Mouse (Mus musculus) midbrain, postnatal 0 days (tissue): ENCODE data around the gene 2810021J22Rik. TPM values are rescaled to one million over a fixed set of nuclear protein-coding genes. Genes with fewer than 3 reads are reported as not detected.

Experiments used
- ATAC-seq: fragments of 200-750 bp; cut with Nextera tagmentation; 2 replicates; pipeline ENCODE4 v1.8.0; 2017; ENCODE audit warnings: moderate number of reproducible peaks, mild to moderate bottlenecking, moderate TSS enrichment, moderate library complexity; ENCODE audit not compliant: low FRiP score
- DNase-seq: peaks from one replicate; pipeline ENCODE4 v3.0.0-alpha.2; 2015; ENCODE audit warnings: low spot score
- H3K27ac ChIP-seq: fragments of 300-500 bp; sonication (generic); 2 replicates; pipeline ENCODE4 v1.5.1; 2014; ENCODE audit warnings: low read depth, mild to moderate bottlenecking, low read length, mixed read lengths
- H3K27me3 ChIP-seq: fragments of 300-500 bp; sonication (generic); 2 replicates; pipeline ENCODE4 v1.6.1; 2014; ENCODE audit warnings: low read length, control low read depth, mixed read lengths; ENCODE audit not compliant: insufficient read depth
- H3K36me3 ChIP-seq: fragments of 300-500 bp; sonication (generic); 2 replicates; pipeline ENCODE4 v1.6.1; 2014; ENCODE audit warnings: low read length, control low read depth, mixed read lengths; ENCODE audit not compliant: insufficient read depth
- H3K4me1 ChIP-seq: fragments of 300-500 bp; sonication (generic); 2 replicates; pipeline ENCODE4 v1.6.1; 2014; ENCODE audit warnings: mild to moderate bottlenecking, control low read depth, antibody characterized with exemption, low read length, mixed read lengths; ENCODE audit not compliant: insufficient read depth
- H3K4me2 ChIP-seq: fragments of 300-500 bp; sonication (generic); 2 replicates; pipeline ENCODE4 v1.6.1; 2014; ENCODE audit warnings: low read depth, mild to moderate bottlenecking, low read length, mixed read lengths; ENCODE audit not compliant: poor library complexity, severe bottlenecking
- H3K4me3 ChIP-seq: fragments of 300-500 bp; sonication (generic); 2 replicates; pipeline ENCODE4 v1.5.1; 2014; ENCODE audit warnings: low read depth, mild to moderate bottlenecking, low read length, moderate library complexity
- H3K9ac ChIP-seq: fragments of 300-500 bp; sonication (generic); replicated peaks from 2 replicates; pipeline ENCODE4 v1.6.1; 2014; ENCODE audit warnings: mild to moderate bottlenecking, low read length, moderate library complexity, mixed read lengths; ENCODE audit not compliant: poor library complexity, severe bottlenecking
- H3K9me3 ChIP-seq: fragments of 300-500 bp; sonication (generic); 2 replicates; pipeline ENCODE4 v1.6.1; 2016; ENCODE audit warnings: low read length, control low read depth
- CTCF ChIP-seq: IDR thresholded peaks from 2 replicates; pipeline ENCODE4 v1.5.1; 2016; ENCODE audit warnings: antibody characterized with exemption, mild to moderate bottlenecking
- WGBS: fragments of 180-500 bp; shearing (Covaris S2); extraction: QIAGEN DNeasy Blood & Tissue Kit; methylation state at CpG from one replicate; pipeline ENCODE4 v1.1.7; 2014; 5-methylcytosine and 5-hydroxymethylcytosine counted together
- polyA plus RNA-seq: library from polyadenylated mRNA; unstranded; fragments of >200 nt; fragmentation: Nextera tagmentation; extraction: Ambion mirVana; gene quantifications from 2 replicates; pipeline ENCODE4 v1.2.1, GENCODE M21; 2015
- total RNA-seq: library from RNA; depleted of rRNA; stranded (reverse); fragments of >200 nt; gene quantifications from 2 replicates; pipeline ENCODE4 v1.2.3, GENCODE M21; 2014

2810021J22Rik gene
- total and polyA plus RNA-seq, 2 experiments from 2014 or later: 6.8 to 14.9 TPM

GRCm38 (mm10) chr11:58890511-58890910, 23.5 kb downstream of the 2810021J22Rik start:
- H3K4me2 ChIP-seq: no peak overlapping the region
- H3K9me3 ChIP-seq: no peaks in the 10 kb centered on the region
- H3K4me1 ChIP-seq: no peaks in the 10 kb centered on the region
- no peak for DNase-seq
- no peak overlapping the region for H3K4me3 ChIP-seq
- H3K36me3 ChIP-seq: peaks cover 21% of the 10 kb centered on the region
- H3K9ac ChIP-seq: no peak overlapping the region
- H3K27ac ChIP-seq: no peak overlapping the region
- TF ChIP-seq CTCF: no peak
- no peak for ATAC-seq
- no peaks in the 10 kb centered on the region for H3K27me3 ChIP-seq
- 94% methylated on average over 10 of the region's 10 CpGs for WGBS

GRCm38 (mm10) chr11:58894456-58894855, 27.4 kb downstream of the 2810021J22Rik start:
- H3K9ac ChIP-seq: no peak overlapping the region
- no peak overlapping the region for H3K27ac ChIP-seq
- DNase-seq (no peak), ATAC-seq (no peak)
- H3K4me1 ChIP-seq: no peaks in the 10 kb centered on the region
- H3K4me2 ChIP-seq: no peak overlapping the region
- H3K36me3 ChIP-seq: peaks cover 30% of the 10 kb centered on the region
- TF ChIP-seq CTCF: no peak
- no peak overlapping the region for H3K4me3 ChIP-seq
- no peaks in the 10 kb centered on the region for H3K27me3 ChIP-seq
- no peaks in the 10 kb centered on the region for H3K9me3 ChIP-seq
- 76% methylated on average over 6 of the region's 6 CpGs for WGBS

DNA sequence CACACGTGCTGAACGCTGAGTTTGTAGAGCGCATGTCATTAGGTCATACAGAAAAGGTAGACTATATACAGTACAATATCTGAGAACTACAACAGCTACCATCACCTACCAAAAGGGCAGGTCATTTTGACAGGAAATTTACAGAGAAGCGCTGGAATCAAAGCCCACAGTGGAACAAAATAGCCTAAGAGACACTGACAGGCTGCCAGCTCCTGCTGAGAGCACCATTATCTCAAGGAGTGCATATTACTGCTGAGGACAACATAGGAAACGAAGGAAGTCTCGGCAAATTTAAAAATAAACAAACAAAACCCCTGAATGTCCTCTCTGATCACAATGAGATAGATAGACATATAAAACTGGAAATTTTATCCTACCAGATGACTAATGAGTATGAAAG, 30.5 kb downstream of the 2810021J22Rik start:
- H3K4me1 ChIP-seq: no peaks in the 10 kb centered on the region
- H3K27ac ChIP-seq: no peak overlapping the region
- no peak for TF ChIP-seq CTCF
- no peak for ATAC-seq
- H3K36me3 ChIP-seq: peaks cover 27% of the 10 kb centered on the region; the same call in 1 of the 2 replicates
- no peaks in the 10 kb centered on the region for H3K27me3 ChIP-seq
- no peak overlapping the region for H3K9ac ChIP-seq
- H3K4me2 ChIP-seq: no peak overlapping the region
- no peak for DNase-seq
- 84% methylated on average over 6 of the region's 6 CpGs for WGBS
- H3K4me3 ChIP-seq: no peak overlapping the region
- no peaks in the 10 kb centered on the region for H3K9me3 ChIP-seq

GRCm38 (mm10) chr11:58901080-58901479, 34.1 kb downstream of the 2810021J22Rik start:
- H3K4me2 ChIP-seq: no peak overlapping the region
- DNase-seq (no peak), ATAC-seq (no peak)
- H3K4me3 ChIP-seq: no peak overlapping the region
- H3K36me3 ChIP-seq: peaks cover 29% of the 10 kb centered on the region; the same call in 1 of the 2 replicates
- no peaks in the 10 kb centered on the region for H3K9me3 ChIP-seq
- H3K27ac ChIP-seq: no peak overlapping the region
- H3K4me1 ChIP-seq: peaks cover 3% of the 10 kb centered on the region; the same call in 1 of the 2 replicates
- H3K9ac ChIP-seq: no peak overlapping the region
- no peak for TF ChIP-seq CTCF
- H3K27me3 ChIP-seq: no peaks in the 10 kb centered on the region

GRCm38 (mm10) chr11:58903511-58904409, 36.7 kb downstream of the 2810021J22Rik start, which contains the start of gene Zfp39:
Zfp39 (minus strand) TSS chr11:58904225.
- Histone ChIP-seq H3K4me2 (peak within 1 kb of the TSS; percentile 80), H3K4me3 (peak within 1 kb of the TSS; percentile 70), H3K9me3 (no peaks in the 10 kb centered on the region), H3K4me1 (peaks cover 3% of the 10 kb centered on the region; the same call in 1 of the 2 replicates), H3K36me3 (peaks cover 20% of the 10 kb centered on the region; the same call in 1 of the 2 replicates), H3K9ac (peak within 1 kb of the TSS; percentile 84), H3K27me3 (no peaks in the 10 kb centered on the region), H3K27ac (peak within 1 kb of the TSS; percentile 86)
- DNase-seq: peak; percentile 95
- TF ChIP-seq CTCF: no peak; the same call in 1 of the 2 replicates
- ATAC-seq: peak; percentile 99
- WGBS: under 1% methylated on average over 40 of the region's 40 CpGs

DNA sequence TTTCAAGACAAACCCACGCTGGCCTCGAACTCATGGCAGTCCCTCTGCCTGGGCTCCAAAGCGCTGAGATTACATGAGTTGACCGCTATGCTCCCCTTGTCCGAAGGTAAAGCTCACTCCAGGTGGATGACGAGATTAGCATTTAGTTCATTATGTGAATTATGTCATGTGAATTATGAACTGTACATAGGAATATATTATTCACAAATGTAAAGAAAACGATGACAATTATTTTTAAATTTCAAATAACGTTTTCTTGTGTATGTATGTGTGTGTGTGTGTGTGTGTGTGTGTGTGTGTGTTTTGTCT, 37.3 kb downstream of the 2810021J22Rik start:
- ATAC-seq (peak; percentile 21; the same call in 1 of the 2 replicates), DNase-seq (no peak)
- peaks cover 3% of the 10 kb centered on the region; the same call in 1 of the 2 replicates for H3K4me1 ChIP-seq
- TF ChIP-seq CTCF: no peak
- H3K4me3 ChIP-seq: peak overlapping the region; percentile 70
- no peak overlapping the region for H3K9ac ChIP-seq
- no peaks in the 10 kb centered on the region for H3K27me3 ChIP-seq
- H3K9me3 ChIP-seq: no peaks in the 10 kb centered on the region
- WGBS: 2% methylated on average over 8 of the region's 8 CpGs
- H3K36me3 ChIP-seq: peaks cover 19% of the 10 kb centered on the region; the same call in 1 of the 2 replicates
- no peak overlapping the region for H3K27ac ChIP-seq
- peak overlapping the region; percentile 80 for H3K4me2 ChIP-seq
